Mouse (Mus musculus) C2C12 (cell line): ENCODE measurements at regions not wholly inside any gene's neighbourhood (a gene's known extent, or its start where the extent isn't known, plus 50 kb on each side); places are given as distances from the start of the nearest gene placed in this dataset.

Source experiments
- CEBPB ChIP-seq: IDR thresholded peaks from one replicate; pipeline ENCODE4 v1.6.1; 2011; ENCODE audit warnings: low read depth, mild to moderate bottlenecking, control low read depth, moderate library complexity
- CTCF ChIP-seq: IDR thresholded peaks from one replicate; pipeline ENCODE4 v1.5.1; 2011; ENCODE audit not compliant: control insufficient read depth, insufficient read depth, insufficient read length
- MAX ChIP-seq: IDR thresholded peaks from one replicate; pipeline ENCODE4 v1.6.1; 2011; ENCODE audit warnings: mild to moderate bottlenecking, control low read depth
- MYOD1 ChIP-seq: IDR thresholded peaks from one replicate; pipeline ENCODE4 v1.6.1; 2011; ENCODE audit warnings: low read depth; ENCODE audit not compliant: control insufficient read depth, insufficient read length
- MYOG ChIP-seq: IDR thresholded peaks from one replicate; pipeline ENCODE4 v1.6.1; 2011; ENCODE audit not compliant: control insufficient read depth, insufficient read length; ENCODE audit errors: extremely low read depth
- USF1 ChIP-seq: IDR thresholded peaks from one replicate; pipeline ENCODE4 v1.6.1; 2011; ENCODE audit warnings: low read depth, mild to moderate bottlenecking, control low read depth, moderate library complexity

- TF ChIP-seq USF1 (no peak), CTCF (no peak), MYOG (no peak), MAX (no peak), CEBPB (no peak), MYOD1 (no peak)
Observed at GRCm38 (mm10) chr15:25492161-25492746, 78.7 kb upstream of the Basp1 start.
